Mouse (Mus musculus) layer of hippocampus, adult 9-10 months (tissue): ENCODE measurements around the gene Spry1.
A peak's percentile ranks its signal among the peaks of the same experiment; 100 is the strongest.

Experiments used
- DNase-seq: peaks from one replicate; pipeline ENCODE4 v3.0.0; 2022; ENCODE audit warnings: low spot score

Gene Spry1

DNA sequence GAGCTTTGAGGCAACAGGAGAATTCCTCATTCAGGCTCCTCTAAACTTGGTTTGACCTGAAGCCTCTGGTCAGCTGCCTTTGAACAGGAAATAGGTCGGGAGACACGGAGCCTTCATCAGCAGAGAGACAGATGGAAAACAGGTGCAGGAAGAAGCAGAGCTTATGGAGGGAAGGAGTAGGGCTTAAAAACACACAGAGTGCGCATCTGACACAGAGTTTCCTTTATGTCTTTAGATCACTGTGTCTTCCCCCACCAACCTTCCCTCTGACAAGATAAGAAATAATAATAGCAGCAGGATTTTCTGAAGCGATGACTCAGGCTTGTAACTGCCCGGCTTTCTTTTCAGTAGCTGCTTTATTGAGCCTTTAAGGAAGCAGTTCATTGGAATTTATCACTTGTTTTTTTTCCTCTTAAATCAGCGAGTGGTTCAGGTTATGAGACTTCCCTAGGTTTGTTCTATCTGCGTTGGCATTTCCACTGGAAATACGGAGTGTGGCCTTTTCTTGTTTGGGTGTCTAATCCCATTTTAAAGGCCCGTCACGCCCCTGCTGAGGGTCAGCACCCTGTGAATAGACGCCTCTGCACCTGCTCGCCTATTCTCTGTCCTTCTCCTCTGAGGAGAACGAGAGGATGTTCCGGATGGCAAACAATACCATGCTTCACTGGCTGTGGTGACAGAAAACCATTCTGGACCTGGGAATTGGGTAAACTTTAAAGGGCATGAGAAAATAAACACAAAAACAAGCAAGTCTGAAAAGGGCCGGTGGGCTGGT is 32.7 kb downstream of the Spry1 start:
- DNase-seq: no peak

DNA sequence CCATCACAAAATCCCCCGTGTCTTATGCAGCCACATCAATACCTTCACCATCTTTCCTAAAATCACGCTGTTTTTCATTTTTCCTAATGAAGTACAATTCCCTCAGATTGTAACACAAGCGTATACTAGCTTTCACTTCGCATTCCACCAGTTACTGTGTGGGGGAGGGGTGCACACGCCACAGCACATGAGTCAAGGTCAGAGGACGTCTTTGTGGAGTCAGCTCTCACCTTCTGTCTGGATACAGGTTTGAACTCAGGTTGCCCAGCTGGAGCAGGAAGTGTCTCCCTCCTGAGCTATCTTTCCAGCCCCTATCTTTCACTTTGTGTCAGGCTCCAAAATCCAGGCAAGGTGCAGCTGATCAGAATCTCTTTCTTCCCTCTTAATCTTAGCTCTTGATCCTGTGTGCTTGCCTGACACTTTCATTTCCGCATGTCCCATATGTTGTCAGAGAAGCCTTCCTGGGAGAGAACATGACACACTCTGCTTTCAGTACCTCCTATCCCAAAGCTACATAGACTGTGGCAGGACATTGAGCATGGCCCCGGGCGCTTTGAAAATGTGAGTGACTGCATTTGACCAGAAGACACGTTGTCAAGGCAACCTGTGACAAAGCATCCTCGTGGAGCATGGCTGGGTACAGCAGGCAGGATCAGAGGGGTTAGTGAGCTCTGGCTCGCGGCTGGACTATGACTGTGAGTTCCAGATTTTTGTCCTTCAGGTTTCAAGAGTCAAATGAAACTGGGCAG is 33.9 kb downstream of the Spry1 start:
- no peak for DNase-seq

DNA sequence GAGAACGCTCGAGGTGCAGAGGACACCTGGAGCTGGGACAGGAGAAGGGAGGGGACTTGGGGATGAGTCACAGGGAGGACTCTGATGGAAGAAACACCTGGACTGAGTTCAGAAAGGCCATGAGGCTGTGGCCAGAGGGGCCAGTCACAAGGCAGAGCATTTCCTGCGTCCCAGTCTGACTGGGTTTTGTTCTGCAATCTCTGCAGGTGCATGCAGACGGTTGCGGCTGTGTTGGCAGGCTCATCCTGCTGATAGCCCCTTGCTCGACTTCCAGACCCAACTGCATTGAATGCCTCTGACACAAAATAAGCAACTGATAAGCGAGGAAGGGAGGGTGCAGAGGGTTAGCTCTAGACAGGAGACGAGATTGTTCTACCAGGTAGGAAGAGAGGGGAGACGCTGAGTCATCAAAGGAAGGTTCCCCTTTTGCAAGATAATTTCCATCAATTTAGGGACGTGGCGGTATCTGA is 35.3 kb downstream of the Spry1 start:
- no peak for DNase-seq

DNA sequence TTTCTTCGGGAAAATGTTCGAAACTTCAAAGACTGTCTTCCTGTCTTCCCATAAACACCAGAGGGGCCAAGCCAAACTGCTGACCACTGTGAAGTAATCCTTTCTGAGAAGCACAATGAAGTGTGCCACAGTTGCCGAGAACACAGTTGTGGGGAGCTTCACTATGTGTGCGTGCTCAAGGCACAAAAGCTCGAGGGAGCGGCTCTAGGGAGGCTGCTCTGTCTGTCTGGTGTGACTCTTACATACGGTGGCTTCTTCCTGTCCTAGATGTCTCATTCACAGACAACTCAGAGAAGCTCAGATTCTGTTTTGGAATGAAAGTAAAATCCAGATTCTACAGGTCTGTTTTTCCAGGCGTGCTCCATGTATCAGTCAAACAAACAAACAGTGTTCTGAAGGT is 36.5 kb downstream of the Spry1 start:
- no peak for DNase-seq

DNA sequence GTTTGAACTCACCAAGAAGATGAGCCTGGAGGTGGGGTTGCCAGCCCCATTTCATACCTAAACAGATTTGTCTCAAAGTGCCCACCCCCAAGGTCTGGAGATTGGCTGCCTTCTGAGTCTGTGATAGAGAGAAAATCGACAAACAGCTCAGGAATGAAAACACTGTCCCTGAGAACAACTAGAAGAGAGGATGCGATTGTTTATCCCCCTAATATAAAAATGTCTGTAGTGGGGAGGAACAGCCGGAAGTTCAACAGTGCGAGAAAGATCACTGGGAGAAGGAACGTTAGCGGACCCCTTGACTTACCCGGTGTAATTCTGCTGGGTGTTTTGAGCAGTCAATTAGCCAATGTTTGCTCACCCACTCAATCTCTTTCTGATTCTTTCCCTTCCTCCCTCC is 46.5 kb downstream of the Spry1 start:
- no peak for DNase-seq

DNA sequence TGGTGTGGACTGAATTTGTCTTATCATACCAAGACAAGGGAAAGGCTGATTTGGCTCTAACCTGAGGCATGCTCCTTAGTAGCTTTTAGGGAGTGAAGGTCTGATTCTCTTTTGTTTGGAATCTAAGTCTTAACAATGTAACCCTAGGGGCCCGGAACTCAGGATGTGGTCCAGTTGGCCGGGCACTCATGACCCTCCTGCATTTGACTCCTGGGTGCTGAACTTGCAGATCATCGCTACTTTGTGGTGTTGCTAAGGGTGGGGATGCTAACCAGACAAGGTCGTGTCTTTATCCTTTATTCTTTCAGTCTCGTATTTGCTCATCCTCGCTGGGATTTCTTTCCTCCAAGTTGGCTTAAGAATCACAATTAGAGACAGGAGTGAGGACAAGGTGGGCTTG is 47.0 kb downstream of the Spry1 start:
- DNase-seq: no peak

DNA sequence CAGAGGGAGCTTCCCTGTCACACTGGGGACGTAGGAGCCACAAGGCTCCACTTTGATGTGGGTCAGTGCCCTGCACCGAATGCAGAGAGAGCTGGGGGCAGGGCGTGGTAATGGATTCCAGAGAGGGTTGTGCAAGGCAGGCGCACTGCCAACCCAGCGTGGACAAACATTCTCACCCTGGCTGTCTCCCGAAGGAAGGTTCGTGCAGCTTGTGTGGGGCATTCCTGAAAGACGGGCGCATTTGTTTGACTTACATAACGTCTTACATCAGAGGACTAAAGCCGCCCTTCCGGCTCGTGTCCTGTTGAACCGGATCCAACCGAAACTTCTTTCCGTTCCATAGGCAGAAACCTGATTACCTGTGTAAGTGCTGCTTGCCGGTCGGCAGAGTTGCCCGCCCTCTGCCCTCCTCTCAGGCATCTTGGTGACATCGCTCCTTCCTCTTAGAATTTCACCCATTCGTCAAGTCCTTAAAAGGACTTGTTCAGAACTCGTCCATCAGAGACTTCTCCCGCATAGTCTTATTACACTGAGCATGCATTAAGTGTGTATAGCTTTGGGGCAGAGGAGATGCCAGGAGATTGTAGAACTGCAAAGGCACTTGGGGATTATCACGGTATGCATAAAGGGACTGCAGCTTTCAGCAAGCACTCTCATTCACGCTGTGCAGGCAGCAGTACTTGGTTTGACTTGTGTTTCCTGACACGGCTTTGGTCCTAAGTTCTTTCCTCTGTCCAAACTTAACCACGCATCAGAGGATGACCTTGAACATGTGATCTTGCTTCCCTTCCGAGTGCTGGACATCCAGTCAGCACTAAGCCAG is 47.6 kb downstream of the Spry1 start:
- DNase-seq: peak; percentile 25

DNA sequence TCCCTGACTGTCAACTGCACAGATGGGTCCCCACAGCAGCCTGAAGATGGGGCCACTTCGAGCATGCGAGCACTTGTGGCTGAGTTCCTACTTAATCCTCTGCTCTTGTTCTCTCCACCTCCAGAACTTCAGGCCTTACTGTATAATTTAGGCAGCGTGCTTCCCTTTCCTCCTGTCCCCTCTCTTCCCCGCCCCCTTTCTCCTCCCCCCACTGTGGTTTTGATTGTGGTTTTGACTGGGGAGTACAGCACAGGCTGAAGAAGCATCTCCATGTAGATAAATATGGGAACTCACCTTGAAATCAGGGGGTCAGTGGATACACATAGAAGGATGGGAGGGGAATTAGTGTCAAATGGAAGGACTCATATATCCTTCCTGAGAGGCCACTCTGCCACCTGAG is 53.2 kb downstream of the Spry1 start:
- DNase-seq: no peak

DNA sequence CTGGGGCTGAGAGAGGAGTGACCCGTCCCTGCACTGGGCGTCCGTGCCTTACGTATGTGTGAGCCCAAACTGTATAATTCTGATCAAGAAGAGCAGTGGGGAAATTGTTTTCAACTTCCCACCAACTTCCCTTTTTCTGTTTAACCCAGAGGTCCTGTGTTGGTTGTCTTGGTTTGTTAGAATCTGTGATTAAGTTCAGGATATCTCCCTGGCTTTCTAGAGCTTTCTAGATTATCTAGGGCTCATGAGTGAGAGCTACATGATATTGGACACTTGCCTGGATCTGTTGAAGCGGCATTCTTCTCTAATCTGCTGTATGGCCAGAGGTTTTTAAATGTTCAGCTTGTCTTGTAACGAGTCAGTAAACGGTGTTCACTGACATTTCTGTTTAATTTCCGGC is 53.8 kb downstream of the Spry1 start:
- DNase-seq: no peak
